Mouse (Mus musculus) intestine, embryonic 14.5 days (tissue): ENCODE results near the gene Gm17018. TPM values are rescaled to one million over a fixed set of nuclear protein-coding genes. Genes with fewer than 3 reads are reported as not detected.

Experiments
- ATAC-seq: fragments of 200-750 bp; cut with Nextera tagmentation; replicated peaks from 2 replicates; pipeline ENCODE4 v1.8.0; 2017; ENCODE audit warnings: low read depth, moderate number of reproducible peaks, moderate TSS enrichment, moderate library complexity; ENCODE audit not compliant: low FRiP score, low TSS enrichment
- DNase-seq: peaks from one replicate; pipeline ENCODE4 v3.0.0-alpha.2; 2018; ENCODE audit warnings: low spot score
- H3K27ac ChIP-seq: fragments of 300-500 bp; sonication (generic); 2 replicates; pipeline ENCODE4 v1.5.1; 2014; ENCODE audit warnings: low read depth, mild to moderate bottlenecking, control low read depth
- H3K27me3 ChIP-seq: fragments of 300-500 bp; sonication (generic); replicated peaks from 2 replicates; pipeline ENCODE4 v1.6.1; 2014; ENCODE audit warnings: low read length, control low read depth; ENCODE audit not compliant: control insufficient read depth, insufficient read depth
- H3K36me3 ChIP-seq: fragments of 300-500 bp; sonication (generic); 2 replicates; pipeline ENCODE4 v1.6.1; 2014; ENCODE audit warnings: low read length, control low read depth; ENCODE audit not compliant: control insufficient read depth, insufficient read depth
- H3K4me1 ChIP-seq: fragments of 300-500 bp; sonication (generic); replicated peaks from 2 replicates; pipeline ENCODE4 v1.6.1; 2014; ENCODE audit warnings: low read length, control low read depth, mixed read lengths; ENCODE audit not compliant: control insufficient read depth, insufficient read depth
- H3K4me2 ChIP-seq: fragments of 300-500 bp; sonication (generic); 2 replicates; pipeline ENCODE4 v1.6.1; 2014; ENCODE audit warnings: low read length
- H3K4me3 ChIP-seq: fragments of 300-500 bp; sonication (generic); 2 replicates; pipeline ENCODE4 v1.5.1; 2014; ENCODE audit warnings: low read depth, low read length, control low read depth, mixed read lengths
- H3K9ac ChIP-seq: fragments of 300-500 bp; sonication (generic); 2 replicates; pipeline ENCODE4 v1.6.1; 2014; ENCODE audit warnings: mild to moderate bottlenecking, low read length
- H3K9me3 ChIP-seq: fragments of 300-500 bp; sonication (generic); 2 replicates; pipeline ENCODE4 v1.6.1; 2016; ENCODE audit warnings: low read length, control low read depth; ENCODE audit not compliant: control insufficient read depth
- WGBS: fragments of 180-500 bp; shearing (Covaris S2); extraction: QIAGEN DNeasy Blood & Tissue Kit; methylation state at CpG from one replicate; pipeline ENCODE4 v1.1.7; 2014; 5-methylcytosine and 5-hydroxymethylcytosine counted together
- polyA plus RNA-seq: library from polyadenylated mRNA; unstranded; fragments of >200 nt; fragmentation: Nextera tagmentation; extraction: Ambion mirVana; gene quantifications from 2 replicates; pipeline ENCODE4 v1.2.1, GENCODE M21; 2014

Gm17018 gene
- polyA plus RNA-seq, 1 experiment from 2014 or later, result 44.0 TPM

GRCm38 (mm10) chr19:45578976-45579375 lies 18.6 kb downstream of the Gm17018 start:
- no peaks in the 10 kb centered on the region for H3K9me3 ChIP-seq
- H3K9ac ChIP-seq, result no peak overlapping the region
- H3K4me2 ChIP-seq, result no peak overlapping the region
- peaks cover 24% of the 10 kb centered on the region for H3K36me3 ChIP-seq
- ATAC-seq, result no peak
- WGBS, result 86% methylated on average over 12 of the region's 12 CpGs
- no peak overlapping the region for H3K4me3 ChIP-seq
- H3K4me1 ChIP-seq, result peaks cover 23% of the 10 kb centered on the region
- no peaks in the 10 kb centered on the region for H3K27me3 ChIP-seq
- H3K27ac ChIP-seq, result no peak overlapping the region
- no peak for DNase-seq

GRCm38 (mm10) chr19:45579416-45579815 lies 19.0 kb downstream of the Gm17018 start:
- Histone ChIP-seq H3K4me1 (peaks cover 23% of the 10 kb centered on the region), H3K27ac (no peak overlapping the region), H3K4me3 (no peak overlapping the region), H3K9me3 (no peaks in the 10 kb centered on the region), H3K27me3 (no peaks in the 10 kb centered on the region), H3K4me2 (no peak overlapping the region), H3K9ac (no peak overlapping the region), H3K36me3 (peaks cover 24% of the 10 kb centered on the region)
- 92% methylated on average over 7 of the region's 7 CpGs for WGBS
- ATAC-seq (no peak), DNase-seq (no peak)

DNA sequence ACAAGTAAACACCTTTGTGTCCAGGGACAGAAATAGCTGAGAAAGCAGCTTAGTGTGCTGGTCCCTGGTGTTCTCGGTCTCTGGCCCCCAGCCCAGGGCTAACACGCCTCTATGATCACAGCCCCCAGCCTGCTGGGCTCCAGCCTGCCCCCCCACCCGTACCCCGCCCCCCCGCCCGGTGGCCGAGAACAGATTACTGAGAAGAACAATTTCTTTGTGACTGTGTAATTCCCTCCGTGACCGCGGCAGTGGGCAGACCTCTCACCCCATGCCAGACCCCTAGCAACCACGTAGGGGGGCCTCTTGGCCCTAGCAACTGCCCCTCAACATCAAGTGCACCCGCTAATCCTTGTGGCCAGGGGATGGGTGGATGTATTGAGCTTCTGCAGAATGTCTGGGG lies 19.8 kb downstream of the Gm17018 start:
- Histone ChIP-seq H3K27me3 (no peaks in the 10 kb centered on the region), H3K27ac (no peak overlapping the region), H3K36me3 (peaks cover 24% of the 10 kb centered on the region), H3K9me3 (no peaks in the 10 kb centered on the region), H3K9ac (no peak overlapping the region), H3K4me3 (no peak overlapping the region), H3K4me1 (peaks cover 16% of the 10 kb centered on the region), H3K4me2 (no peak overlapping the region)
- no peak for DNase-seq
- ATAC-seq, result no peak
- WGBS, result 81% methylated on average over 12 of the region's 12 CpGs

GRCm38 (mm10) chr19:45581257-45581656 lies 20.8 kb downstream of the Gm17018 start:
- no peak overlapping the region for H3K4me3 ChIP-seq
- no peaks in the 10 kb centered on the region for H3K27me3 ChIP-seq
- H3K9me3 ChIP-seq, result no peaks in the 10 kb centered on the region
- no peak for ATAC-seq
- DNase-seq, result peak; percentile 80
- no peak overlapping the region for H3K27ac ChIP-seq
- peaks cover 24% of the 10 kb centered on the region for H3K36me3 ChIP-seq
- H3K4me1 ChIP-seq, result peaks cover 6% of the 10 kb centered on the region
- H3K4me2 ChIP-seq, result no peak overlapping the region
- no peak overlapping the region for H3K9ac ChIP-seq
- WGBS, result 71% methylated on average over 3 of the region's 3 CpGs

GRCm38 (mm10) chr19:45582161-45582560 lies 21.7 kb downstream of the Gm17018 start:
- 36% methylated on average over 8 of the region's 8 CpGs for WGBS
- no peaks in the 10 kb centered on the region for H3K4me1 ChIP-seq
- DNase-seq, result no peak

DNA sequence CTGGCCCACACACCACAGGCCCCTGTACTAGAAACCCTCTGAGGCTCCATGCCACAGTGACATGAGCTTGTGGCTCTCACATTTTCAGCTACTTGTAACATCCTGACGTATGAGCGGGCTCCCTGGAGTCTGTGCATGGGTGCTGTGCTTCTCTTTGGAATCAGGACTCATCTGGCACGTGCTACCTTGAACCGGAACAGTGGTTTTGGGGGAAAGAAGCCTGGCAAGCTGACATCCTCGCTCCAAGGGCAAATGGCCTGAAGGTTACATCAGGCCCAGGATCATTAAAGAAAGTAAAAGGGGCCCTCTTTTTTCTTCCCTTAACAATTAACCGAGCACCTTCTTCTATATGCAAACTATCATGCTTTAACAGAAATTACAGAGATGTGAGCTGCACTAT lies 22.7 kb downstream of the Gm17018 start:
- peaks cover 12% of the 10 kb centered on the region for H3K36me3 ChIP-seq
- ATAC-seq (no peak), DNase-seq (no peak)
- no peaks in the 10 kb centered on the region for H3K27me3 ChIP-seq
- H3K9me3 ChIP-seq, result no peaks in the 10 kb centered on the region
- no peaks in the 10 kb centered on the region for H3K4me1 ChIP-seq
- no peak overlapping the region for H3K4me2 ChIP-seq
- H3K4me3 ChIP-seq, result no peak overlapping the region
- no peak overlapping the region for H3K27ac ChIP-seq
- H3K9ac ChIP-seq, result no peak overlapping the region
- WGBS, result 91% methylated on average over 6 of the region's 6 CpGs

More at GRCm38 (mm10) chr19:45582161-45582560, 21.7 kb downstream of the Gm17018 start:
- Histone ChIP-seq H3K4me3 (no peak overlapping the region), H3K27ac (no peak overlapping the region), H3K4me2 (no peak overlapping the region), H3K9ac (no peak overlapping the region), H3K36me3 (peaks cover 22% of the 10 kb centered on the region), H3K9me3 (no peaks in the 10 kb centered on the region), H3K27me3 (no peaks in the 10 kb centered on the region)
- no peak for ATAC-seq

- no peaks in the 10 kb centered on the region for H3K27me3 ChIP-seq
- no peaks in the 10 kb centered on the region for H3K9me3 ChIP-seq
- DNase-seq (no peak), ATAC-seq (no peak)
- H3K9ac ChIP-seq, result no peak overlapping the region
- no peak overlapping the region for H3K4me3 ChIP-seq
- no peaks in the 10 kb centered on the region for H3K4me1 ChIP-seq
- H3K36me3 ChIP-seq, result no peaks in the 10 kb centered on the region
- H3K27ac ChIP-seq, result no peak overlapping the region
- no peak overlapping the region for H3K4me2 ChIP-seq
- WGBS, result 76% methylated on average over 9 of the region's 9 CpGs
Observed at GRCm38 (mm10) chr19:45584856-45585620, 24.6 kb downstream of the Gm17018 start.

DNA sequence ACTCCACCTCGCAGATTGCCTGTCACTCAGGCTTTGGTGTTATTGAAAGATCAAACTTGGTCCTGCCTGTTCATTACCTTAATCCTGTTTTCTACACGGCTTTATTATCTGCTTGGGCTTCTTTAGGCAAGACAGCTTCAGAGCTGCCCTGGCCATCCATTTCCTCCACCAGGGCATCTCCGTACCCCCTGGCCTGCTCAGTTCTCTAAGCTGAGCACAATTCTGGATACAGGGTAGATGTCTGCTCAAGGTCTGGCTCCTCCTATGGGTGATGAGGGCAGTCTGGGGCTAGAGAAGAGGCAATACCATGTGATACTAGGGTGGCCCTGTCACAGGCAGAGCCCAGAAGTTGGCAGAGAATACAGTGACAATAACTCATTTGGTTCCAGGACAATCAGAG lies 26.4 kb downstream of the Gm17018 start:
- H3K4me3 ChIP-seq, result no peak overlapping the region
- ATAC-seq (no peak), DNase-seq (no peak)
- H3K27me3 ChIP-seq, result no peaks in the 10 kb centered on the region
- H3K36me3 ChIP-seq, result no peaks in the 10 kb centered on the region
- no peak overlapping the region for H3K4me2 ChIP-seq
- no peak overlapping the region for H3K27ac ChIP-seq
- 80% methylated on average over 3 of the region's 3 CpGs for WGBS
- H3K9ac ChIP-seq, result no peak overlapping the region
- no peaks in the 10 kb centered on the region for H3K9me3 ChIP-seq
- H3K4me1 ChIP-seq, result no peaks in the 10 kb centered on the region
